Mouse (Mus musculus): ENCODE data around the gene Pgp.

DNA sequence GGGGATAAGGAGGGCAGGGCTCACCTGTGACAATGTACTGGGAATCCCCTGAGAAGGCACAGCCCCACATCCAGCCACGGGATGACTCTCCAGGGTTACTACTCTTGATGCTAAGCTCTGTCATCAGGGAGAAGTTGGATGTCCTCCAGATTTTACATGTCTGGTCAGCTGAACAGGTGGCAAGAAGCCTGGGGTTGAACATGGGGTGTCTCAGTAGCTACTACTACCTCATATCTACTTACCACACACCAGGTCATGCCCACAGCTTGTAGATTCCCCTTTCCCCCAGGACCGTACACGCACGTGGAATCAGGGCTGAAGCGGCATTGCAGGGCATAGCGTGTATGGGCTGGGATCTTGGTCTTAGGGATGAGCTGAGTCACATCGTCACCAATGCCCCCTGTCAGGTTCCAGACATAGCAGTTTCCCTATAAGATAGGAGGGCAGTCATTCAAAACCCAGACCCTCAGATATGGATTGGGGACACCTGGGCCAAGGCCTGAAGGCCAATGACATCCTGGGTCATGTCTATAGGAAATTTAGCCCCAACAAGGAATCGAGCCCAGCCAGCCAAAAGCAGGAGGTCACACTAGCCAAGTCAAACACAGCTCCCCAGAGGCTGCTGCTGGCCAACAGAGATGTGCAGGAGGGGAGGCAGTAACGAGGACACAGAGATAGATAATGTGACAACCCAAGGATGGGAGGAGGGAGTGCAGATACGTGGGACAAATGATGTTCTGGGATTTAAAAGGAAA is 6.0 kb downstream of the Pgp start:
- TF ChIP-seq GATA1 (IDR thresholded peaks at IDR 0.05; ENCODE audit: borderline replicate concordance, low read length) (no peak), FLI1 (IDR thresholded peaks at IDR 0.05; ENCODE audit: low read length) (no peak)
